Mouse (Mus musculus) forebrain, embryonic 11.5 days (tissue): ENCODE measurements around the gene Casr. TPM values are rescaled to one million over a fixed set of nuclear protein-coding genes. Genes with fewer than 3 reads are reported as not detected.

Experiments
- ATAC-seq: fragments of 200-750 bp; cut with Nextera tagmentation; replicated peaks from 2 replicates; pipeline ENCODE4 v1.8.0; 2017; ENCODE audit warnings: moderate TSS enrichment; ENCODE audit not compliant: low FRiP score
- DNase-seq: peaks from one replicate; pipeline ENCODE4 v3.0.0-alpha.2; 2017; ENCODE audit warnings: low spot score
- H3K27ac ChIP-seq: fragments of 300-500 bp; sonication (generic); 2 replicates; pipeline ENCODE4 v1.5.1; 2014; ENCODE audit warnings: low read depth, low read length
- H3K27me3 ChIP-seq: fragments of 300-500 bp; sonication (generic); 2 replicates; pipeline ENCODE4 v1.6.1; 2014; ENCODE audit warnings: mild to moderate bottlenecking, low read length, mixed read lengths; ENCODE audit not compliant: control insufficient read depth, insufficient read depth
- H3K36me3 ChIP-seq: fragments of 300-500 bp; sonication (generic); 2 replicates; pipeline ENCODE4 v1.6.1; 2014; ENCODE audit warnings: mild to moderate bottlenecking, low read length, moderate library complexity, mixed read lengths; ENCODE audit not compliant: control insufficient read depth, insufficient read depth
- H3K4me1 ChIP-seq: fragments of 300-500 bp; sonication (generic); replicated peaks from 2 replicates; pipeline ENCODE4 v1.6.1; 2014; ENCODE audit warnings: low read length, mixed read lengths; ENCODE audit not compliant: control insufficient read depth, insufficient read depth
- H3K4me2 ChIP-seq: fragments of 300-500 bp; sonication (generic); 2 replicates; pipeline ENCODE4 v1.6.1; 2014; ENCODE audit warnings: low read depth, mild to moderate bottlenecking, low read length, moderate library complexity, mixed read lengths; ENCODE audit not compliant: severe bottlenecking
- H3K4me3 ChIP-seq: fragments of 300-500 bp; sonication (generic); 2 replicates; pipeline ENCODE4 v1.5.1; 2014; ENCODE audit warnings: low read depth, low read length
- H3K9ac ChIP-seq: fragments of 300-500 bp; sonication (generic); 2 replicates; pipeline ENCODE4 v1.6.1; 2014; ENCODE audit warnings: low read length
- H3K9me3 ChIP-seq: fragments of 300-500 bp; sonication (generic); 2 replicates; pipeline ENCODE4 v1.6.1; 2016; ENCODE audit warnings: low read length, mixed read lengths; ENCODE audit not compliant: control insufficient read depth
- WGBS: fragments of 180-500 bp; shearing (Covaris S2); extraction: QIAGEN DNeasy Blood & Tissue Kit; methylation state at CpG from one replicate; pipeline ENCODE4 v1.1.7; 2014; 5-methylcytosine and 5-hydroxymethylcytosine counted together
- polyA plus RNA-seq: library from polyadenylated mRNA; unstranded; fragments of >200 nt; fragmentation: Nextera tagmentation; extraction: Ambion mirVana; gene quantifications from 2 replicates; pipeline ENCODE4 v1.2.1, GENCODE M21; 2014

Casr gene
- polyA plus RNA-seq, 1 experiment from 2014 or later = 0.13 TPM

DNA sequence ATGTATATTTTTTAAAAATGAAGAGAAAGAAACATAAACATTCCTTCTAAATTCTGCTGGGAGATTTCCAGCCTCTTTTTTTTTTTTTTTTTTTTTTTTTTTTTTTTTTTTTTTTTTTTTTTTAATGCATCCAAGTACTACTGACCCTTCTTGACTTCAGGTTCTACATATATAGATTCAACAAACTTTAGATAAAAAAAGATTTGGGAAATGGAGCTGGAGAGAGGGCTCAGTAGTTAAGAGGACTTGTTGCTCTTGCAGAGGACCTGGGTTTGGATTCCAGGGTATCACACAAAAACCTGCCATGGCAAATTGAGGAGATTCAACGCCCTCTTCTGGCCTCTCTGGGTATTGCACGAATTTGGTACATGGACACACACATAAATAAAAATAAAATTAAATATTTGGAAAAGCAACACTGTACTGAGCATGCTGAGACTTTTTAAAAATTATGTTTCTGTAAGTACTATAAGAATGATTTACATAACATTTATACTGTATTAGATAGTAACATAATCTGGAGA lies 91.9 kb downstream of the Casr start:
- 4% methylated on average over 2 of the region's 2 CpGs for WGBS
- no peak overlapping the region for H3K4me3 ChIP-seq
- H3K4me1 ChIP-seq = 0 out of 2 replicates have a peak, but pooled peaks cover 3% of the 10 kb centered on the region
- no peak overlapping the region for H3K27ac ChIP-seq
- no peak for ATAC-seq
- H3K9me3 ChIP-seq = no peaks in the 10 kb centered on the region
- no peaks in the 10 kb centered on the region for H3K36me3 ChIP-seq
- H3K9ac ChIP-seq = no peak overlapping the region
- peak; percentile 59 for DNase-seq
- H3K27me3 ChIP-seq = no peaks in the 10 kb centered on the region
- no peak overlapping the region for H3K4me2 ChIP-seq

GRCm38 (mm10) chr16:36469367-36469766 lies 92.6 kb downstream of the Casr start:
- H3K27ac ChIP-seq = no peak overlapping the region
- H3K36me3 ChIP-seq = no peaks in the 10 kb centered on the region
- WGBS = 92% methylated on average over 9 of the region's 9 CpGs
- H3K27me3 ChIP-seq = no peaks in the 10 kb centered on the region
- no peaks in the 10 kb centered on the region for H3K9me3 ChIP-seq
- ATAC-seq (no peak), DNase-seq (no peak)
- no peak overlapping the region for H3K4me2 ChIP-seq
- H3K4me3 ChIP-seq = no peak overlapping the region
- no peak overlapping the region for H3K9ac ChIP-seq
- 0 out of 2 replicates have a peak, but pooled peaks cover 3% of the 10 kb centered on the region for H3K4me1 ChIP-seq

DNA sequence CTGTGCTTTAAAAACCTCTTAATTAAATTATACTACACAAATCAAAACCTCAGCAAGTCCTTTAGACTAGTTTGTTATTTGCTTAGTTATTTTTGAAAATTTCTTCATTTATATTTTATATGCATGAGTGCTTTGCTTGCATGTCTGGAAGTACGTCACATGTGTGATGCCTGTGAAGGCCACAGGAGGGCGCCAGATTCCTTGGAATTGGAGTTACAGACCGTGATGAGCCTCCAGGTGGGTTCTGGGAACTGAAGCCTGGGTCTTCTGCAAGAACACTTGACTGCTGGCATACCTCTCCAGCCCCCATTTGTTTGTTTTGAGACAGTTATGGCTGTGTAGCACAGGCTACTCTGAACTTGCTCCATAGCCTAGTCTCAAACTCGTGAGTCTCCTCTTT lies 93.1 kb downstream of the Casr start:
- Histone ChIP-seq H3K9me3 (no peaks in the 10 kb centered on the region), H3K27me3 (no peaks in the 10 kb centered on the region), H3K4me3 (no peak overlapping the region), H3K9ac (no peak overlapping the region), H3K4me1 (0 out of 2 replicates have a peak, but pooled peaks cover 3% of the 10 kb centered on the region), H3K36me3 (no peaks in the 10 kb centered on the region), H3K27ac (no peak overlapping the region), H3K4me2 (no peak overlapping the region)
- DNase-seq (no peak), ATAC-seq (no peak)
- 71% methylated on average over 4 of the region's 4 CpGs for WGBS

DNA sequence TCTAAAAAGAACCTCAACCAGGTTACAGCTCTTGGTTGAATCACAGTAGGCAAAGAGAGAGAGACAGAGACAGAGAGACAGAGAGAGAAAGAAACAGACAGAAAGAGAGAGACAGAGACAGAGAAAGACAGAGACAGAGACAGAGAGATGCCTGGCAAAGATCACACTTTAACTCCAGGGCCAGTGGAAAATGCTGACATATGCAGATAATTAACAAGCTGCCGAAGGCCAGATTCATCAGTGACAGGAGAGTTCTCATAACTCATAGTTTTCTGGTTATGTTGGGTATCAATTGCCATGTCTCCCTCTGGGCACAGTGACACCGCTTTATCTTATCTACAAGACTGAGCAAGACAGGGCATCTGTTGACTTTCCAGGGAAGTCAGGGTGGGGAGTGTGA lies 94.0 kb downstream of the Casr start:
- Histone ChIP-seq H3K4me2 (no peak overlapping the region), H3K4me3 (no peak overlapping the region), H3K36me3 (no peaks in the 10 kb centered on the region), H3K9ac (no peak overlapping the region), H3K4me1 (0 out of 2 replicates have a peak, but pooled peaks cover 3% of the 10 kb centered on the region), H3K9me3 (no peaks in the 10 kb centered on the region), H3K27me3 (no peaks in the 10 kb centered on the region), H3K27ac (no peak overlapping the region)
- WGBS = 89% methylated on average over 2 of the region's 2 CpGs
- ATAC-seq (no peak), DNase-seq (no peak)

DNA sequence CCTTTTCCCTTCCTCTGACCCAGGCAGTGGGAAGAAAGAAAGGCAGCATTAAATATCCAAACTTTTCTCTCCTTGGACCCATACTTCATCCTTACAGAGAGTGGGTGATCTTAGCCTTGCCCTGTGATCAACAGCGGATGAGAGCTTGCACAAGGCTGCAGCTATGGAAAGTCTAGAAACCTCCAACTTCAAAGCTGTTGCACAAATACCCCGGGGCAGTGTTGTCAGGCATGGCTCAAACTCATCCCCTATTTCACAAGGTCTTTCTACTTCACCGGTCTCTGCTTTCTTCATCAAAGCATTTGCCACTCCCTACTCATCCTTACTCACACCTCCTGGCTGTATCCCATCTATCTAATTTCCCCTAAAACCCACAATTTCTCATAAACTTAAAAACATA lies 96.5 kb downstream of the Casr start:
- no peak overlapping the region for H3K9ac ChIP-seq
- H3K4me1 ChIP-seq = no peaks in the 10 kb centered on the region
- DNase-seq = no peak
- H3K27ac ChIP-seq = no peak overlapping the region
- H3K4me2 ChIP-seq = no peak overlapping the region
- H3K4me3 ChIP-seq = no peak overlapping the region
- H3K27me3 ChIP-seq = no peaks in the 10 kb centered on the region
- no peak for ATAC-seq
- no peaks in the 10 kb centered on the region for H3K9me3 ChIP-seq
- H3K36me3 ChIP-seq = no peaks in the 10 kb centered on the region
- 88% methylated on average over 3 of the region's 3 CpGs for WGBS

DNA sequence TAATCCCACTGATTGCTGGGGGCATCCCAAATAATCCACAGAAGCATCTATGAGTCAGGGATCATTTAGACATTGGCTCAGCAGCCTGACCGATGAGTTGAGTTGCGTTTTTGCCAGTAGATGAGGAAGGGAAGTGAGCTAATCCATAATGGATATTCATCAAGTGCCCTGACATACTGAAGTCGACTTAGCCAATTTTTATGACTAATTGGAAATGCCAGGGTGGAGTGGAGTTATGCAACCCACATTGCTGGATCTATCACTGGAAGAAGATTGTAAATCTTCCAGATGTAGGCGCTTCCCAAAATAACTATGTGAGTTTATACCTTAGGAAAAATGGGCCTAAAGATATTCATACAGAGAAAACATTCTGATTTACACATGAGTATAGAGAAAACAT lies 97.9 kb downstream of the Casr start:
- ATAC-seq (no peak), DNase-seq (no peak)
- Histone ChIP-seq H3K4me2 (no peak overlapping the region), H3K4me3 (no peak overlapping the region), H3K4me1 (no peaks in the 10 kb centered on the region), H3K9ac (no peak overlapping the region), H3K9me3 (no peaks in the 10 kb centered on the region), H3K27ac (no peak overlapping the region), H3K36me3 (no peaks in the 10 kb centered on the region), H3K27me3 (no peaks in the 10 kb centered on the region)
- WGBS = 92% methylated on average over 4 of the region's 4 CpGs

- no peak overlapping the region for H3K9ac ChIP-seq
- H3K4me2 ChIP-seq = no peak overlapping the region
- H3K36me3 ChIP-seq = no peaks in the 10 kb centered on the region
- no peaks in the 10 kb centered on the region for H3K4me1 ChIP-seq
- WGBS = 9% methylated on average over 2 of the region's 2 CpGs
- H3K4me3 ChIP-seq = no peak overlapping the region
- peak; percentile 82 for ATAC-seq
- H3K9me3 ChIP-seq = no peaks in the 10 kb centered on the region
- H3K27me3 ChIP-seq = no peaks in the 10 kb centered on the region
- DNase-seq = peak; percentile 53
- no peak overlapping the region for H3K27ac ChIP-seq
Observed at GRCm38 (mm10) chr16:36460426-36460825, 101.5 kb downstream of the Casr start.

DNA sequence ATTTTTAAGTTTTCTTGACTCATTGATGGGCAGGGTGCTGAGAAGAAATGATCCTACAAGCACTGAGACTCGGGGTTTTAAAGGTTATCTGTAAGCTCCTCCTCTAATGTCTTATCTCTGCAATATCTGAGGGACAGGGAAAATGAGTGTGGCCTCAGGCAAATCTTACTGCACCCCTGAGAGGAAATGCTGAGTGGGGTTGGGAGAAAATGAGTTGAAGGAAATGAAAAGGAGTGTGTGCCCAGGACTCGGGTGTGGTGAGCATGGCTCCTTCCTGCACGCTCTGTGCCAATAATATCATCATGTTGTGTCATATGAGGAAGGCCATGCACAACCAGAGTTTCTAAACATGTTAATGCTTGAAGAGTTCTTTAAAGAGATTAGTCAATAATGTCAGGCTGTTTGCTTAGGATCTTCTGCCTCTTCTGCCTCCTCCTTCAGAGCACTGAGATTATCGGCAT lies 106.6 kb downstream of the Casr start, which contains the start of gene Stfa3:
Stfa3 (minus strand) TSS at position 51 of the 461 bp plus-strand sequence.
- Histone ChIP-seq H3K4me1 (no peaks in the 10 kb centered on the region), H3K9ac (no peak within 1 kb of the TSS), H3K9me3 (no peaks in the 10 kb centered on the region), H3K4me2 (no peak within 1 kb of the TSS), H3K27me3 (no peaks in the 10 kb centered on the region), H3K36me3 (no peaks in the 10 kb centered on the region), H3K27ac (no peak within 1 kb of the TSS), H3K4me3 (no peak within 1 kb of the TSS)
- DNase-seq (no peak), ATAC-seq (no peak)
- 86% methylated on average over 4 of the region's 4 CpGs for WGBS
